Mouse (Mus musculus) kidney, postnatal 14 days (tissue): ENCODE data around the gene Arl4a.
A peak's percentile ranks its signal among the peaks of the same experiment; 100 is the strongest.

Experiments
- DNase-seq: peaks from one replicate; pipeline ENCODE4 v3.0.0; 2022; ENCODE audit warnings: mixed read lengths

Arl4a gene

DNA sequence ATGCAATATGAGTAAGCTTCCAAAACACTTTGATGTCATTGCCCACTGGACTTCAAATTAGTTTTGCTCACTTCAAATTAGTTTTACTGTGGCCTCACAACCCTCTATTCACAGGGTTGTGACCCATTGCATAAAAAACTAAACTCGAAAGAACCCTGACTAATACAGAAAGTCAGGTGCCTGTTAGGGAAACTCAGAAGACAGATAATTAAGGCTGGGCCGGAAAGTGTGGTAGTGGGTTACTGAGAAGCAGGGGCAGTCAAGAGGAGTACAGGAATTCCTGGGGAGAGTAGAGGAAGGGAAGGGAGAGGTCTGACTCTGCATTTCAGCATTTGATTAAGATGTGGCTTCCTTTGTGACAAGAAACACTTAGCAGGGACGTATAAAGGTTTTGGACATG is 29.4 kb downstream of the Arl4a start:
- no peak for DNase-seq

DNA sequence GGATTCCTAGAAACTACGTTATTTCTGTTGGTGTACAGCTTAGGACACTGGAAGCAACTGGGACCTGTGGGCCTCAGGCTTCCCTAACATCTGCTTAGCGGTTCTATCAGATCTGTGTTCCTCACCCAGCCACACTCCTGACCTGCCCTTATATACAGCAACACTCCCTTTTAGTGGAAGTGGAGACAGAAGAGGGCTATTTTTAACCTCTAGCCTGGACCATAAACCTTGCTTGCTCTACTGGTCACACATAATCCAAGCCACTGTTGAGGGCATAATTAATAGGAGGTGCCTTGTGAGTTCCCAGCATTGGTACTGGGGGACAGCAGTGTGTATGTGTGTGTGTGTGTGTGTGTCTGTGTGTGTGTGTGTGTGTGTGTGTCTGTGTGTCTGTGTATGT is 33.1 kb downstream of the Arl4a start:
- DNase-seq, result no peak

DNA sequence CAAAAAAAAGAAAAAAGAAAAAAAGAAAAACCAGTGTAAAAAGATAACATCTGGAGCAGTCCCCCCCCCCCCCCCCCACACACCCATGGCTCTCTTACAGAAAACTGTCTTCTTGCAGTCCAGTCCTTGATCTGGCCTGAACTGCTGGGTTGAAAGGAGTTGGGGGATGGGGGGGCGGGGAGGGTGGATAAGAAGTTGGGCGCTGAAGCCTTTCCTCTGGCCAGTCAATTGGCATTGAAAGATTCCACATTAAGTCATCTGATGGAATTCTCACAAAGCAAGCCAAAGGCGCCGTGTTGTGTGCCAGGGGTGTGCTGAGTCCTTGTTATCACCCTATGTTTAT is 39.0 kb downstream of the Arl4a start:
- DNase-seq, result no peak

DNA sequence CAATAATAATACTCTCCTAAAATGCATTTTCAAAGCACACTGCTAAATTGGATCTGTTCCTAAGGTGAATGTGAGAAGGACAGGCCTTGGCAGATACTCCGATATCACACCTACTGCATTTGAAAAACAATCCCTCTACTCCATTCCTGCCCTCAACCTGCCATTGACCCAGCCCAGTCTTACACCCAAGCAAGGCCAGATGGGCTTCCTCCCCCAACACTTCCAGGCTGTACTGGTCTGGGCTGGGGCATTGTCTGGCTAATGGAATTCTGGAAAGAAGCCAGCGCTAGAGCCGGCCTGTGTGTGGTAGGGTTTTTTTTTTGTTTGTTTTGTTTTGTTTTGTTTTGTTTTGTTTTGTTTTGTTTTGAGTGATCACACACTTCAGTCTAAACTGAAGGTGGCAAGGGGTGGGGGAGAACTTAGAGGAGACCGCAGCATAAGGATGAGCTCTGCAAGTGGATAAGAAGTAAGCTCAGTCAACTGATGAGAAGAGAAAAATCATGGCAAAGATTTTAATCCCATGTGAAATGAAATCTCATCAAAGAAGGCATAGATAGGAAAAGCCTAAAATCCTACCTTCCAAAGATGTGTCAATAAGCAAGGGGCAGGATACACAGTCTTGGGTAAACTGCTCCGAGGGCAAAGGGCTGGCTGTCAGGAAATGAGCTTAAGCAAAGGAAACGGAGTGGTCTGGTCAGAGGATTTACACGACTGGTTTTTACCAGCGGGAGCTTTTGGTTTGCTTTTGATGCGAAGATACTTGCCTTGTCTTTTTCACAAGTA is 39.6 kb downstream of the Arl4a start:
- DNase-seq, result peak; percentile 37

DNA sequence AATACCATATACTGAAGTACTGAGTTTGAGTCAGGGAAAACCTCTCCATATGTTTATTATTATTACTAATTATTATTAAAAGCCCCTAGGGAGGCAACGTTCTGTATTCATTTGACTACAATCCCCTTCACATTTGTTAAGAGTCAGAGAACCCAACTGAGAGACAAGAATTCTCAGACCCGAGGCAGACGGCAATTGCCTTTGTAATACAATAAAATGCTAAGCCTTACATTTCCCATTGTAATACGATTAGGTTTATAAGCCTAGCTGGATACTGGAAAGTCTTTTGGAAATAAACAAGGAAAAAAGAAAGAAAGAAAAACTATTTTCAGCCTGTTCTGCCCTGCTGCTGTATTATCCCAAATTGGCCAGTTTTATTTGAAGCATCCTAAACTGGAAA is 40.2 kb downstream of the Arl4a start:
- DNase-seq, result no peak

DNA sequence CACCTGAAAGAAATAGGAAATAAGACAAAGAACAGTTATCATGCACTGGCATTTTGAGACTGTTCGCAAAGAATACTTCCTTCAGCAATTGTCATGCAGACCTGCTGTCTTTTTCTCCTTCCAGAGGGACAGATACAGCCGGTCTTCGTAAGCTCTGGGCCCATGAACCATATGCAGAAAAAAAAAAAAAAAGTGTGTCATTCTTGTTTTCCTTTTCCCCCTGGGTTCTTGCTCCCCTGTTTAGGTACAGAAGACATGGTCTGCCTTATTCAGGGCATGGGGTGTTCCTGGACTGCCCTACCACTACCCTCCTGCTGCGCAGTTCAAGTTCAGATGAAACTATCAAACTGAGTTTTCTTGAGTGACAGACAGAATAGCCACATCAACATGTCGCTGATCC is 41.8 kb downstream of the Arl4a start:
- no peak for DNase-seq

DNA sequence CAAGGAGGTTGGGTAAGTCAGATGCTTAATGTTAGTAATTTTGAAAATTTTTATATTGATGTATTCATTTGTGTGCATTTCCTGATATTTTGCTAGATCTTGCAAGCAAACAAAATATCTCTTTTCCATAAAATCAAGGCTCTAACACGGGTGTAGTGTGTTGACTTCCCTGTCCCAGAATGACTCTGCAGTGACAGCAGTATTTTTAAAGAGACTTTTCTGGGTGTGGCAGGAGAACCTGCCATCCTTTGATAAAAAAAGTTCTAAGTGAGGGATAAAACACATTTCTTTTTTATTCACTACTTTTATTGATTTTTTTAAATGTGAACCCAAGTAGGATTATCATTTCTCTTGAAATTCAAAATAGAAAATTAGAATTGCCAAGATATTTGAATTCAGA is 42.2 kb downstream of the Arl4a start:
- DNase-seq, result no peak

DNA sequence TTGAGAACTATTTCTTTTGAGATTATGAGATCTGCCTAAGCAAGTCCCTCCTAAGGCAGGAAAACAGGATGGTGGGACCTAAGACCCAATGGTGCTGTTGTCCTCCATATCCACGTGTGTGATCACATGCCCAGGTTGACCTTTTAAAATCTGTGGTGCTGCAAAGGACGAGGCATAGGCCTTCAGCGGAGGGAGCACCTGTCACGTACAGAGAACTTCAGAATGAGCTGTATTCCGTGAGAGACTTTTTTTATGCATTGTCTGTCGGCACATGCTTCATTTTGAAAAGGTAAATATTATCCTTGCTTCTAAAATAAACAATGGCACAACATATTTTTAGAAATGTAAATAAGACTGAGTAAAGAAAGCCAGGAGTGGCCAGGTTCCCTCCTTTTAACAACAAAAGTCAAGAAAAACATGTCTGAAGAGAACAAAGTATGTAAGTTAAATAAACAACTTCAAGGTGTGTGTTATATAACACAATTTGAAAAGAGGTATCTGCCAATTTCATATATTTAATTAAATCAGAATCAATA is 45.0 kb downstream of the Arl4a start:
- DNase-seq, result no peak

DNA sequence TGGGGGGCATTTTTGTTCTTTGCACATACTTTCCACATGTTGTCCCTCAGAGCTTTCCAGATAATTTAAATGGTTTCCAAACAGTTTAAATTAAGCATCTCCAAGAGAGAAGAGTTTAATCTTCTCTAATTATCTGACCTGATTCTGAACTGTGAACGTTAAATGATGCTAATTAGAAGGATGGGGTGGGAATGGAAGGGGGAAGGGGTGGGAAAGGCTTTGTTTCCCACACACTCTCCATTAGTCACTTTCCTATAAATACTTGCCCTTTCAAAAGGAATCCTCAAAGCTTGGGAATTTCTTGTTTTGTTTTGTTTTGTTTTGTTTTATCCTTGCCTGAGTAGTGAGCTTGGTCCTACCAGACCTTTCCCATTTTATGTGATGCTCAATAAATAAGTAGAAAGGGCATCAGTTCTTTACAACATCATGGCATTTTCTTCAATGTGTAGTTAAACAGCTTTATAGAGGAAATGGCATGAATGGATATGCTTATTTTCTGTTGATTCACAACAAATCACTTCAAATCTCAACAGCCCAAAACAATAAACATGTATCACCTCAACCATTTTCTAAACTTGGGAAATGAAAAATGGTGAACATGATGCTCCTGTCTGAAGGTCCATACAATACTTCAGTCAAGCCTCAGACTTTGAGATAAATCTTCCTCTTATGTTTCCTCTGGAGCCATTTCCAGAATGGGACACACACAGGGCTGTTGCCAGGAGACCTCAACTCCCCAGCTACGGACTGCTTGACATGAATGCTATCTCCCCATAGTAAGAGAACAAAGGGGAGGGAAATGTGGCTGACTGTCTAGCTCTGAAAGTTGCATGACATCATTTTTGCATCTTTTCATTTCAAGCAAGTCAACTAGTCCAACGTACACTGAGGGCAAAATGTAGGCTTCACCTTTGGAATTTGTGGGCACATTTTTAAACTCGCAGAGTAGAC is 46.7 kb downstream of the Arl4a start:
- no peak for DNase-seq

DNA sequence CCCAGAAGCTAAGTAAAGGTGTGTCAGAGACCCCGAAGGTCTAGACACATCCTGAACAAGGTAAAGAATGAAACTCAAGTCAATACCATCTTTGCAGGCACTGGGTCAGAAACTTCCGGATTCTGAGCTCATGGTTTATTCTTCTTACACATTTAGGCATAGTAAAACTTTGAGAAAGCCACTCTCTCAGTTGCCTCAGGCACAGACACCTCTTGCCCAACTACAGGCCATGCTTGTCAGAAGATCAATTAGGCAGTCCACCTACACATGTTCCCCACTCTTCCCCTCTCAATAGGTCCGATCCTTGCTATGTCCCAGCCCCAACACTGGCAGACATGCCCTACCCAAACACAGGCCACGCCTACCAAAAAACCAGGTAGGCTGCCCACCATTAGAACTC is 48.7 kb downstream of the Arl4a start:
- no peak for DNase-seq

DNA sequence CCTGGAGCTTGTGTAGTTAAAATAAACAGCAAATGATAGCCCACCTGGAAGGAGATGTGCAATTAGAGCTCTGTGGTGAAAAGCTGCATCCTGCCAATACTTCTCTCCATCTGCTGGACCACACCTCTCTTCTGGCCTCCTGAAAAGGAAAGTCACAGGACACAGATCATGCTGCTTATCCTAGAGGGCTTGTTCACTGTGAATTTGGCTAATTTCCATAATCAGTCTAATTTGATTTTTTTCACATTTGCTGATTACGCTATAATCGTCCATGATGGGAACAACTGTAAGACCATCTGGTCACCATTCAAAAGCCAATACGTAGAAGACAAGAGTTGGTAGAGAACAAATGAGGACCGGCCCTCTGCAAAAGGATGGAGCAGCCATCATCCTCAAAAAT is 50.6 kb downstream of the Arl4a start:
- DNase-seq, result no peak

DNA sequence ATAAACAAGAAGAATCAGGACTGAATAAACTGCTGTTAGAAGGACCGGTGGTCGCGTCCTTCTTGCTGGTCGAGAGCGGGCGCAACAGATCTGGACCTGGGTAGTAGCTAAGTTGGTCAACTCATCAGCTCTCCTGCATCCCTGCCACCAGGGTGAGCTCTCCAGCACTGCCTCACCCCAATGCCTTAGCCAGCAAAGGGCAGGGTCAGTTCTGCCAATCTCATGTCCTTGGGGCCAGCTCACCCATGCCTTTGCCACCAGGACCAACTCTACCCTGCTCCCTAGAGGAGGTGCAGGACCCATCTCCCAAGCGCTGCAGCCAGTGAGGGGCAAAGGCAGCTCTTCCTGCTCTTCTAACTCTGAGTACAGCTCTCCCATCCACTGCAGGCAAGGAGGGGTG is 52.2 kb downstream of the Arl4a start:
- DNase-seq, result no peak

DNA sequence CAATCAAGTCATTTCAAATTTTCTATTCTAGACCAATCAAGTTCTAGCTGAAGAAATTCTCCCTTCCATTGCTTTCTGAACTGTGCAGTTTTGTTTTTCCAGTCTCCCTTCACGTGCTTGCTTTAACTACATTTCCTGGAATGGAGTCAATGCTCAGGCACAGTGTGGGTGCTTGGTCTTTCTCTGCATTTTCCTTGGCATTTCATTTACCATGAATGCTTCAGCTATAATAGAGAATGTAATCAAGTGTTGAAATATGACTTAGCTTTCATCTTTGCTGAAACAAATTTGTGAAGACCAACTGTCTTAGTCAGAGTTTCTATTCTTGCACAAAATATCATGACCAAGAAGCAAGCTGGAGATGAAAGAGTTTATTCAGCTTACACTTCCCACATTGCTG is 58.0 kb downstream of the Arl4a start:
- no peak for DNase-seq

DNA sequence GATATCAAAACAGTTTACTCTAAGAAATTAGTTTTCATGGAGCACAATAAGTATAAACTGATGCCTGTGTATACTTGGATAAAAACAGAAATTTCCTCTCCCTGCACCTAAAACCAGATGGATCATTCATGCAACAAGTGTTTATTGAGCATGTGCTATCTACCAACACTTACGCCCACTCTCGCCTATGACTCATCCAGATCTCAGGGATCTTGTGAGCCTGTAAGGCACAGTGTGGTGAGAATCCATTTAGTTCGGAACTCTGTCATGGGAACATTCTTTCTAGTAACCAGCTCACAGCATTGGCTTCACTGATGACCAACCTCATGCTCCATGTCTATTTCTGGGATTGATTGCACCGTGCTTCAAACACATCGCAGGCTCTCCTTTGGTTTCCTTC is 58.8 kb downstream of the Arl4a start:
- no peak for DNase-seq

DNA sequence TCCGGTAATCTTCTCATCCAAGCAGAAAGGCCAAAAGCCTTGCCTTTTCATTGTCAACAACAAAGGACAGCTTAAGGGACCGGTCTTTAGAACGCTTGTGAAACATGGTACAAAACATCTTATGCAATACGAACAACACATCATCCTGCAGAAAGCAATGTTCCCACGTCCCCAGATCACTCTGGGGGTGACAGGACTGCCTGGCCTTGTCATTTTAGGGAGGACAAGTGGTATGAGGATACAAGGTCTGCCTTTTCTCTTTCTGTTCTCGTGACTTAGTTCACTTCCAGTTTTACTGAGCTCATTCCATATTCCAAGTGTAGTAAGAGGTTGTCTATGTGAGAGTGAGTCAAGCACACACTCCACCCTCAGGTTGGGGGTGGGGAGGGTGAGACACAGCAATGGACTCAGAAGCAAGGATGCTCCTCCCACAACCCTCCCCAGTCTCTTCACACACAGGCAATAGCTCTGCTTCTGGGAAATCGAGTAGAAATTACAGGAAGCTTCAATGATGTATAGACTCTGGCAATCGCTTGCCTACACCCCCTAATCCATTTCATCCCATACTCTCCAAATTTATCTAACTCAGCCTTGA is 59.7 kb downstream of the Arl4a start:
- DNase-seq, result no peak

DNA sequence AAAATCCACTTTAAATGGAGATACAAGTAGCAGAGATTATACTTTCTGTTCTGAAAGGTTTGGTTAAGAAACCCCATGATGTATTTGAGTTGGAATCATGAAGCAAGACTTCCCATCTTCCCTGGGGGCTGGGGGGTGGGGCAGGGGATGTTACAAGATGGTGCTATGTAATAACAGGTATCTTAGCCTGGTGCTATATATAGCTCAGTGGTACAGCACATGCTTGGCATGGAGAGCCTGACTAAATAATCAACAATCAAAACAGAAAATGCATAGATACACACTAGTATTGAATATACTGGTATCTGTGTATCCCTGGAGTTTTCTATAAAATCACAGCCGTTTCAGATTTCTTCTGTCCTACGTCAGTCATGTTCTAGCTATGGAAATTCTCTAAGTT is 61.4 kb downstream of the Arl4a start:
- no peak for DNase-seq

DNA sequence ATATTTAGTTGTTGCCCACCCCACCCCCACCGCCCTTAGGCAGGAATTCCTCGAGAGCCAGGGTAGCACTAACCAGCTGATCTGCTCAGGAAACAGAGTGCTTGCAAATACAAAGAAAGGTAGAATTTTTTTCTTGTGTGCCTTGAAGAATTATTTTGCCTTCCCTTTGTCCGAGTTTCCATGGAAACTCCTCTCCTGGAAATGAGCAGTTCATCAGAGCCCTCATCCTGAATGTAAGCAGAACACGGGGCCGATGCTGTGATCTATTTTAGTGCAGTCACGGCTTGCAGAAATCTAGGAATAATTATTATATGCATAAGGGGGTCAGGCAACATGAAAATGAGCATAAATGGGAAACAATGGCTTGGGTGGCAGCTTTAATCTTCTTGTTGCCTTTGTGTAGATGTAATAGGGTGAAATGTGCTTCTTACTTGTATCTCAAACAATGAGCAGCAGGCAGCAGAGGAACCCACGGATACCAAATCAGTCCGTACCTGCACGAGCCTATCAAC is 61.9 kb downstream of the Arl4a start:
- no peak for DNase-seq

DNA sequence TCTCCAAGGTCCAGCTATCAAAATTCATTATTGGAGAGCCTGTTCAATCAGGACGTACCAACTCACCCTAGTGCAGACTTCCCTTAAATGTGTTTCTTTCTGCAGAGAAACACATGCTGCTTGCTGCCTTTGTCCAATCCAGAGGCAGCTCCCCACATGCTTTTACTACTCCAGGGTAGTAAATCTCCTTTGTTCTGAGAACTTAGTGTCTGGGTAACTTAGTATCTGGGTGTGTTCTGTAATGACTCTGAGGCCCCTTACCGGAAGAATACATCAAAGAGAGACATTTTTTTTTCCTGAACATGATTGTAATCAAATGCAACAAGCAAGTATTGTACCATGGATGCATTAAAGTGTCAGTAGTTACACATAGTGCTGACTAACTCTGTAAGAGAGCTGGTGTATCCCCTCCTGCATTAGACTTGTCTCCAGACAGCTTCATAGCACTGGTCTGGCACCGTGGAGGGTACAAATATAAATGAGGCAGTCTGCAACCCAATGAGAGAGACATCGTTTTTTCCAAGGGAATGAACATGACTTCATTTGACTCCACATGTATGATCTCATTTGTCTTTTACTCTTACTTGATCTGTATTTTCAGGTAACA is 62.7 kb downstream of the Arl4a start:
- no peak for DNase-seq

DNA sequence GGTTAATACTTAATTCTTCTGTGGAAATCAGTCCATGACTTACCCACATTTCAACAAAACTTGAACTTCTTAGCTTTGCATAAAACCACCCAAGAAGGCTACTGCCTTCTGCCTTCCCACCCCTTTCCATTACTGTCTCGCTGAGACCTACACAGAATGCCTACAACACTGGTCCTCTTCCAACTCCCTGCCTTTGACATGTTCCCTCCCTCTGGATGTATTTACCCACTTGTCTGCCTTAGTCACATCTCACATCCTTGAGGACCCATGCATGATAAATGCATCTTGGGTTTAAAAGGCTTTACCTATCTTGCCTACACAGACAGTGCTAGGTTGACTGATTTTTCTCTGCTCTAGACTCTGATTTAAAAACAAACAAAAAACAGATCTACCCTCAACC is 63.6 kb downstream of the Arl4a start:
- no peak for DNase-seq

DNA sequence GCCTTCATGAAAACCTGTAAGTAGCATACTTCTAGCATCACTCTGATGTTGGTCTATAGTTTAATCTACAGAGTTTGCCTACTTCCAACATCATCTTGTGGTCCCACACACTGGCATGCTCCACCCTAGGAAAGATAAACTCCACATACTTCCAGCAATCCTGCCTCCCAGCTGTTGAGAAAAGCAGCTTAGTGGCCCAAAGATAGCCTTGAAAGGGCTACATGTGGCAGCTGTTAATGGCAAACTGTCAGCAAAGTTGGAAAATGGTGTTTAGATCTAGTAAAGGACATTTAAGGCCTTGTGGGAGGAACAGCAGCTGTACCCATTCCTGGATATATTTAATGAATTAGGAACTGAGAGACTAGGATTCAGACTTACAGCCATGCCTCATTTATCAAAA is 68.3 kb downstream of the Arl4a start:
- DNase-seq, result no peak

DNA sequence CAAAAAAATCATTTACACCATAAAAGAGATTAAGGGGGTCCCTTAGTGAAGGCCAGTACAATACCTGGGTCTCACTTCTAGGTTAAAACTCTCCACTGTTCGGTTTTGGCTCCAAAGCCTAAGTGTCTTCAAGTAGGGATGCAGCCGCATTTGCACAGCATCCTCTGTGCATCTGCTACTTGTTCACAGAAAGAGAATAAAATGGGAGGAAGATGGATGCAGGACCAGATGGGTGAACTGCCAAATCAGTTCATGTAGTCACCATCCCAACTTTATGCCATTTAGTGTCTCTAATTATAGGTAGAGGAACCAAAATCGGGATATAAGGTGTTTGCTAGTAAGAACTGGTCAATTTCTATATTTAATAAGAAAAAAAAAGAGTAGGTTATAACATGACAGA is 69.7 kb downstream of the Arl4a start:
- DNase-seq, result no peak

DNA sequence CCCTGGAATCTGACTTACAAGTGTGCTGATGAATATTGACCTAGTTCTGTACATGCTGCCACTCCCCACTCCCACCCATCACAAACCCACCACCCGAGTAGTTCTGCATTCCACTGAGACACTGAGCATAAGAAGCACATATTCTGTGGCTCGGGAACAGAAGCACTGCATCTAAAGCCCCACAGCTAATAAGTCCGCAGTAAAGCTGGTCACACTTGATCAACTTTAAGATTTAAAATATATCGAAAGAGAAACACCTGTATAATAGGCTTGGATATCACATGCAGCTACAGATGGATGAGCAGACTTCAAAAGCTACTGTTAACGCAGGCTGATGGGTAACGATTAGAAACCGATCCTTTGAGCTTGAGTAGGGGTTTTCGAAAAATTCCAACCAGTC is 78.7 kb downstream of the Arl4a start:
- no peak for DNase-seq
